Mouse (Mus musculus) ES-E14 (cell line): ENCODE results near the gene Carm1.

Source experiments
- CHD2 ChIP-seq: IDR thresholded peaks from 2 replicates; pipeline ENCODE4 v1.6.1; 2014; ENCODE audit warnings: mild to moderate bottlenecking, low read depth, low read length, inconsistent platforms
- HCFC1 ChIP-seq: IDR thresholded peaks from 2 replicates; pipeline ENCODE4 v1.6.1; 2012; ENCODE audit warnings: low read length, inconsistent platforms, borderline replicate concordance; ENCODE audit not compliant: insufficient read depth
- MAFK ChIP-seq: IDR thresholded peaks from 2 replicates; pipeline ENCODE4 v1.6.1; 2014; ENCODE audit warnings: mild to moderate bottlenecking, low read depth, low read length, inconsistent platforms; ENCODE audit not compliant: insufficient read depth
- ZC3H11A ChIP-seq: IDR thresholded peaks from 2 replicates; pipeline ENCODE4 v1.6.1; 2012; ENCODE audit warnings: low read depth, mild to moderate bottlenecking, inconsistent platforms, low read length, borderline replicate concordance
- ZNF384 ChIP-seq: IDR thresholded peaks from 2 replicates; pipeline ENCODE4 v1.6.1; 2012; ENCODE audit warnings: low read depth, low read length, inconsistent platforms

- TF ChIP-seq HCFC1: no peak
- TF ChIP-seq ZC3H11A: no peak
- TF ChIP-seq MAFK: no peak
- TF ChIP-seq ZNF384: no peak
- no peak for TF ChIP-seq CHD2
Observed at GRCm38 (mm10) chr9:21630673-21631072, 84.0 kb downstream of the Carm1 start.
